Comparison of ENCODE assay signal across 7 mouse cellular contexts in the genomic region with DNA sequence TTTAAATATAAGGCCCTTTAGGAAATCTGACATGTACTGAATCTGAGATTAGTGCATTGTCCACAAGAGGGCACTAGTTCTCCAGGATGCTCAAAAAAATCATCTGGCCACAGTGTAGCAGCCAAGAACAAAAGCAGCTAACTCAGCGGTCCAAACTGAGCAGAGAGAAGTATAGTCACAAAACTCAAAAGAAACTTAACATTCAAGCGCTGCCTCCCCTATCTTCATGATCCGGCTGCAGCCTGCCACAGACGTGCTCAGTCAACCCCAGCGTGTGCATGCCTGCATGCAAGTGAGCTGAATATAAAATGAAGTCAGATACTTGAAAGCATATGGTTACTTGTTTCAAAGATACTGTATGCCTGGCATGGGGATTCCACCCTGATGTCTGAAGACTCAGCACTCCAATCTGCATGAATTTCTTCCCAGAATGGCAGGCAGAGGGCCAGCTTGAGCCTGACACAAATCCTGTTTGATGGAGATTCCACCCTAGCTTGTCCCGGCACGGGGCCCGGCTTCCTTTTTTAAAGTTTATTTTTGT. TPM values are rescaled to one million over a fixed set of nuclear protein-coding genes. Genes with fewer than 3 reads are reported as not detected.
A peak's percentile ranks its signal among the peaks of the same experiment; 100 is the strongest.
DNase-seq lines count a peak whose midpoint lies in the region; ATAC-seq and TF ChIP-seq lines count a peak whose summit lies in the region.

No protein-coding gene starts in this region.

- TF ChIP-seq RAD21 in MEL (IDR thresholded peaks at IDR 0.05; ENCODE audit: low read depth, low read length) = no peak; the same call in none of the 2 replicates

- H3K4me3 ChIP-seq in MEL (ENCODE audit: control insufficient read depth in 1 of 2, insufficient read depth in 1 of 2, low read depth in 2 of 2, low read length in 2 of 2) = peak overlapping the region; percentile 35 to 36
- no peak overlapping the region for H3K4me3 ChIP-seq in liver, embryonic 16.5 days (ENCODE audit: low read depth, low read length)
- H3K4me3 ChIP-seq in neural tube, embryonic 12.5 days = no peak overlapping the region

- H3K9me3 ChIP-seq in MEL (replicated peaks; ENCODE audit: insufficient read depth, low read length) = no peaks in the 10 kb centered on the region
- H3K9me3 ChIP-seq in liver, embryonic 16.5 days (replicated peaks; ENCODE audit: control insufficient read depth, low read length) = no peaks in the 10 kb centered on the region
- no peaks in the 10 kb centered on the region for H3K9me3 ChIP-seq in neural tube, embryonic 12.5 days

- H3K4me2 ChIP-seq in liver, embryonic 16.5 days (ENCODE audit: low read depth, low read length) = no peak overlapping the region
- H3K4me2 ChIP-seq in neural tube, embryonic 12.5 days (replicated peaks) = peak overlapping the region; percentile 38

- TF ChIP-seq POLR2A in MEL (IDR thresholded peaks at IDR 0.05; ENCODE audit: control insufficient read depth in 1 of 2, insufficient read depth in 1 of 2, low read depth in 1 of 2, low read length in 2 of 2, poor library complexity in 1 of 2) = no peak
- no peak for TF ChIP-seq POLR2A in brain, embryonic 14.5 days (IDR thresholded peaks at IDR 0.05; ENCODE audit: borderline replicate concordance, extremely low read depth, insufficient read depth, insufficient read length, poor library complexity, severe bottlenecking)

- H3K79me2 ChIP-seq in MEL (ENCODE audit: control insufficient read depth, insufficient read depth, low read length, poor library complexity) = no peaks in the 10 kb centered on the region

- H3K27ac ChIP-seq in MEL (ENCODE audit: control insufficient read depth, low read depth, low read length) = peak overlapping the region; percentile 33; the same call in 1 of the 2 replicates
- H3K27ac ChIP-seq in liver, embryonic 16.5 days (ENCODE audit: low read length) = no peak overlapping the region
- 0 out of 2 replicates have a peak overlapping the region, but pooled peaks have one; percentile 1 for H3K27ac ChIP-seq in neural tube, embryonic 12.5 days

- 11% methylated on average over 8 of the region's 8 CpGs for WGBS in large intestine, adult 2 months
- WGBS in liver, embryonic 16.5 days (ENCODE audit: insufficient replicate concordance) = 30% methylated on average over 8 of the region's 8 CpGs
- 41% methylated on average over 8 of the region's 8 CpGs for WGBS in neural tube, embryonic 12.5 days

- H3K9ac ChIP-seq in MEL (ENCODE audit: control insufficient read depth, low read depth, low read length, poor library complexity, severe bottlenecking) = peak overlapping the region; percentile 44
- no peak overlapping the region for H3K9ac ChIP-seq in liver, embryonic 16.5 days (ENCODE audit: low read depth, low read length)
- no peak overlapping the region for H3K9ac ChIP-seq in neural tube, embryonic 12.5 days

- peak; percentile 94 for DNase-seq in MEL (ENCODE audit: low read depth, low spot score)
- peak; percentile 94 for DNase-seq in brain, embryonic 14.5 days (ENCODE audit: low read depth)
- peak; percentile 82 to 87 for DNase-seq in heart, postnatal 10 days
- peak; percentile 58 for DNase-seq in large intestine, adult 2 months (ENCODE audit: low read depth, low spot score)

- peak; percentile 47; the same call in 1 of the 2 replicates for ATAC-seq in erythroblast, adult 5-6 weeks (replicated peaks; ENCODE audit: low FRiP score, poor library complexity, severe bottlenecking)
- ATAC-seq in liver, embryonic 16.5 days (ENCODE audit: low read depth) = peak; percentile 56
- ATAC-seq in neural tube, embryonic 12.5 days (ENCODE audit: low FRiP score, low read depth) = peak; percentile 55

- intact Hi-C loops in heart, postnatal 10 days (cut with DNase I) = loop anchor here (2.0 to 5.0 kb wide), 2 partner anchors 20 to 367 kb away; no protein-coding TSS in a partner anchor

- H3K27me3 ChIP-seq in MEL (ENCODE audit: control insufficient read depth in 1 of 2, insufficient read depth in 2 of 2, low read length in 2 of 2) = no peaks in the 10 kb centered on the region
- no peaks in the 10 kb centered on the region; the same call in 1 of the 2 replicates for H3K27me3 ChIP-seq in liver, embryonic 16.5 days (ENCODE audit: control insufficient read depth, insufficient read depth, low read depth, low read length)
- H3K27me3 ChIP-seq in neural tube, embryonic 12.5 days (replicated peaks) = no peaks in the 10 kb centered on the region

- H3K4me1 ChIP-seq in MEL (ENCODE audit: control insufficient read depth in 1 of 2, insufficient read depth in 2 of 2, low read length in 2 of 2) = peaks cover 6 to 28% of the 10 kb centered on the region in 2 experiments; a peak in 3 of 4 replicates
- H3K4me1 ChIP-seq in liver, embryonic 16.5 days (ENCODE audit: control insufficient read depth, low read depth, low read length) = peaks cover 11% of the 10 kb centered on the region
- H3K4me1 ChIP-seq in neural tube, embryonic 12.5 days = no peaks in the 10 kb centered on the region

- peaks cover 0 to 20% of the 10 kb centered on the region in 2 experiments; a peak in 2 of 4 replicates for H3K36me3 ChIP-seq in MEL (ENCODE audit: control insufficient read depth in 1 of 2, insufficient read depth in 2 of 2, low read length in 2 of 2)
- no peaks in the 10 kb centered on the region for H3K36me3 ChIP-seq in liver, embryonic 16.5 days (ENCODE audit: control insufficient read depth, insufficient read depth)
- no peaks in the 10 kb centered on the region for H3K36me3 ChIP-seq in neural tube, embryonic 12.5 days

- TF ChIP-seq CTCF in MEL (IDR thresholded peaks at IDR 0.05 in 2 of 3, conservative IDR thresholded peaks at IDR 0.05 in 1 of 3; ENCODE audit: control insufficient read depth in 1 of 3, insufficient read depth in 1 of 3, low read depth in 2 of 3, low read length in 3 of 3, poor library complexity in 1 of 3, severe bottlenecking in 1 of 3) = peak; percentile 47 to 97 (median 73)
- peak; percentile 69; the same call in 1 of the 2 replicates for TF ChIP-seq CTCF in brain, embryonic 14.5 days (IDR thresholded peaks at IDR 0.05; ENCODE audit: borderline replicate concordance, extremely low read depth, insufficient read depth, insufficient read length)

- 0 out of 4 replicates have a peak, but pooled peaks of 1 of the 2 experiments have one; percentile 12 for TF ChIP-seq EP300 in MEL (IDR thresholded peaks at IDR 0.05; ENCODE audit: low read depth in 1 of 2, low read length in 2 of 2)

TF ChIP-seq in MEL, 35 proteins besides CTCF, POLR2A, EP300 and RAD21:
- TF ChIP-seq MXI1 (IDR thresholded peaks at IDR 0.05; ENCODE audit: low read depth, low read length) (peak; percentile 17; the same call in 1 of the 2 replicates), MYC (IDR thresholded peaks at IDR 0.05; ENCODE audit: low read depth, low read length) (0 out of 2 replicates have a peak, but pooled peaks have one; percentile 11), SMC3 (IDR thresholded peaks at IDR 0.05; ENCODE audit: low read depth, low read length) (peak; percentile 95), ETS1 (IDR thresholded peaks at IDR 0.05; ENCODE audit: low read depth, low read length) (peak; percentile 48; the same call in 1 of the 2 replicates), SIN3A (IDR thresholded peaks at IDR 0.05; ENCODE audit: low read length) (peak; percentile 86), ZC3H11A (IDR thresholded peaks at IDR 0.05; ENCODE audit: low read depth, low read length) (peak; percentile 93), CHD2 (IDR thresholded peaks at IDR 0.05; ENCODE audit: low read length) (no peak), MAFK (IDR thresholded peaks at IDR 0.05; ENCODE audit: borderline replicate concordance, low read depth, low read length) (peak; percentile 50; the same call in 1 of the 2 replicates), TAL1 (IDR thresholded peaks at IDR 0.05; ENCODE audit: low read length) (no peak), POLR2AphosphoS5 (IDR thresholded peaks at IDR 0.05; ENCODE audit: borderline replicate concordance, low read depth, low read length) (no peak), GATA1 (IDR thresholded peaks at IDR 0.05; ENCODE audit: low read depth, low read length) (peak; percentile 33), ZNF384 (IDR thresholded peaks at IDR 0.05; ENCODE audit: low read depth, low read length) (peak; percentile 74), RCOR1 (IDR thresholded peaks at IDR 0.05; ENCODE audit: low read depth, low read length) (0 out of 2 replicates have a peak, but pooled peaks have one; percentile 49)

RNA-seq across cellular contexts. Expression of a gene that starts 8.0 kb away (rescaled TPM):
- 1.7 and 2.8 TPM in 2 replicates for total RNA-seq in MEL (2012; rRNA removed)
- polyA plus RNA-seq in MEL (2012; ENCODE audit: insufficient read depth in 1 of 2, insufficient read length in 2 of 2, low read depth in 1 of 2, low replicate concordance in 2 of 2, missing spikeins in 1 of 2) = 1 to 10 TPM in 1 of 2 experiments, not detected in 1; 4.4 TPM
- polyA plus RNA-seq in brain, embryonic 14.5 days (2012; rRNA removed) = 102 and 118 TPM in 2 replicates
- total RNA-seq in erythroblast, adult 5-6 weeks (2015; ENCODE audit: low replicate concordance) = 1.9 and 3.8 TPM in 2 replicates
- 4.3 and 4.5 TPM in 2 replicates for total RNA-seq in erythroblast, adult 5-6 weeks (2017; ENCODE audit: low replicate concordance)
- total RNA-seq in heart, postnatal 10 days (2021) = 1 to 10 TPM; 9.1 to 9.9 TPM
- polyA plus RNA-seq in large intestine, adult 2 months (2012; rRNA removed) = 22.8 and 78.6 TPM in 2 replicates
- polyA plus RNA-seq in liver, embryonic 16.5 days (2015; fragmentation: Nextera tagmentation; extraction: Ambion mirVana) = 6.3 and 6.4 TPM in 2 replicates
- 132 and 151 TPM in 2 replicates for polyA plus RNA-seq in neural tube, embryonic 12.5 days (2016; fragmentation: Nextera tagmentation; extraction: Ambion mirVana)

Comparison
In these comparisons a context has a peak if more than half of its experiments do, and no peak if none do; other contexts are left out.
1. H3K4me3 ChIP-seq: peak in MEL (2 of 2); none in liver, embryonic 16.5 days (single experiment) and neural tube, embryonic 12.5 days (single experiment).
2. Peak in every context shown above with its lines, with median percentiles within 50 percentile points of each other: DNase-seq and ATAC-seq.